Mouse (Mus musculus) urinary bladder, postnatal 25 days (tissue): Measurements from ENCODE around the gene Fnbp4.

ENCODE experiments used
- DNase-seq: peaks from one replicate; pipeline ENCODE4 v3.0.0; 2022; ENCODE audit warnings: low spot score

Gene Fnbp4

DNA sequence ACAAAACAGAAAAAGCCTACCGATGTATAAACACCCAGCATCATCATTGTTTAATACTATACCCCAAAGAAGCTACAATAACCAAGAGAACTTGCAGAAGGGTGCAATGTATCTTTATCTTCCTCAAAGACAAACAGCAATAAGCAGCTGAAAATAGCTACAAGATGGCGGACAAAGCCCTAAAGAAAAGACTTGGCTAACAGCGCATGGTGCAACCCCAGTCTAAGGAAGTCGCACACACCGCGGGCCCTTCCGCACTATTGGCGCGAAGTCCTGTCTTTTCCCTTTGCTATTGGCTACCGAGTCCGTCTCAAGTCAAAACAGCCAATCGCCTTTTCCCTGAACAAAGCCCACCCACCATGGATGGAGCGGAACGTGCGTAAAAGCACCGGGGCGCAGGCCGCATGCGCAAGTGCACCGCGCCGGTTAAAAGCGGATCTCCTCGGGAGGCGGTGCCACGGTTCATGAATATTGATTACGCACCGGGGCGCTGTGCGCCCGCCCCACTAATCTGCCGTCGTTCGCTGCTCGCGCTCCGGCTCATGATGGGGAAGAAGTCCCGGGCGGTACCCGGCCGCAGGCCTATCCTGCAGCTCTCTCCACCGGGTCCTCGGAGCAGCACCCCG is at the start of gene Fnbp4:
Fnbp4 (plus strand) TSS at position 318 of the 626 bp plus-strand sequence.
- peak; percentile 90 for DNase-seq

GRCm38 (mm10) chr2:90700943-90701342 is 44.2 kb upstream of the Fnbp4 start:
- DNase-seq = no peak

DNA sequence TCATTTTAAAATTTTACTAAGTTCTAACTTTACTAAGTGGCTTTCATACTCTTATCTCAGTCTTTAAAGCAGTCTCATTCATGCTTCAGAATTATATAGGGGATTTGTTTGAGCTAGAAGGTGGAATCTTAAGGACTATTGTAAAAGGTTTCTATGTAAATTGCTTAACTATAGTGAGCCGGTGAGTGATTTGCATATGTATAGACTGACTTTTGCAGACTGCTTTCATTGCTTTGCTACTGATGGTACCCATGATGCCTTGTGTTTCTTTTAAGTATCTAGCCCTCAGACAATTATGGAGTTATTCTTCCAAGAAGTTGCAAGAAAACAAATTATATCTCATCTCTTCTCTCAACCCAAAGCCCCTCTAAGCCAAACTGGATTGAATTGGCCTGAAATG is 36.6 kb upstream of the Fnbp4 start:
- DNase-seq = no peak

DNA sequence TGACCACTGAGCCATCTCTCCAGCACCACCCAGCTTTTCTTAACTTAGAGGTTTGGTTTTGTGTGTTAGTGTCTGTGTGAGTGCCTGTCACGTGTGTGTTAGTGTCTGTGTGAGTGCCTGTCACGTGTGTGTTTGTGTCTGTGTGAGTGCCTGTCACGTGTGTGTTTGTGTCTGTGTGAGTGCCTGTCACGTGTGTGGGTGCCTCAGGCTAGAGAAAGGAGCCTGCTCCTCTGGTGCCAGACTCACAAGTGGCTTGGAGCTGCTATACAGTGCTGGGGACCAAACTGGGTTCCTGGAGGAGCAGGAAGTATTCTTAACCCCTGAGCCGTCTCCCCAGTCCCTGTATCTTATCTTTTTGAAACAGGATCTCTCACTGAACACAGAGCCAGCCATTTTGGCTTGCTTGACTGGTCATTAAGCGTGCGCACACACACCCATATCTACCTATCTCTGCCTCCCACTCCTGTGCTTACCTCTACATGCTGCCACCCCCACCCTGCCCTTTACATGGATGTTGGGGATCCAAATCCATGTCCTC is 29.5 kb upstream of the Fnbp4 start:
- DNase-seq = no peak

DNA sequence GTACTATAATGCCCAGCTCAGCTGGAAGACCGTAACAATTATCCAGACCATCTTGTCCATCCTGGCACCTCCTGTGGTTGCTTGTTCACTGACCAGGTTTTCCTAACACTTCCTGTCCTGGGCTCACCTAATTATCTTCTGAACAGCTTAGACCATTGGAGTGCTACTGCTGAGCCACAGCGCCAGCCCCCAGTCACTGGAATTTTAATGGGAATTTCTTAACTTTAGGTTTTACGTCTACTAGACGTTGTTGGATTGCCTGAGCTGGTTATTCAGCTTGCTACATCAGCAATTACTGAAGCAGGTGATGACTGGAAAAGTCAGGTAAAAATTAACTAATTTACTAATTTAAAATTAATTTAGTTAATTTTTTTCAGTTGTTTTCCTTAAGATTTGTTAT is 27.8 kb upstream of the Fnbp4 start:
- DNase-seq = no peak

DNA sequence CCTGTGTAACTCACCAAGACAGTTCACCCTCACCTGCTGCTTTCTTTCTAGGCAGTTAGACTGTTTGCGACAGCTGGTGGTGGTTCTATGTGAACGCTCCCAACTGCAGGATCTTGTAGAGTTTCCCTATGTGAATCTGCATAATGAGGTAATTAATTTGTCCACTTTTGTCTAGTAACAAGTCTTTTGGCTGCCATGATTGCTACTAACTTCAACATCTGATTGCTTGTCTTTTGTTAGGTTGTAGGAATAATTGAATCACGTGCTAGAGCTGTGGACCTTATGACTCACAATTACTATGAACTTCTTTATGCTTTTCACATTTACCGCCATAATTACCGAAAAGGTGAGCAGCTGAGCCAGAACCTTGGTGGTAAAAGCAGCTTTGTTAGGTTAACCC is 27.2 kb upstream of the Fnbp4 start:
- DNase-seq = no peak

DNA sequence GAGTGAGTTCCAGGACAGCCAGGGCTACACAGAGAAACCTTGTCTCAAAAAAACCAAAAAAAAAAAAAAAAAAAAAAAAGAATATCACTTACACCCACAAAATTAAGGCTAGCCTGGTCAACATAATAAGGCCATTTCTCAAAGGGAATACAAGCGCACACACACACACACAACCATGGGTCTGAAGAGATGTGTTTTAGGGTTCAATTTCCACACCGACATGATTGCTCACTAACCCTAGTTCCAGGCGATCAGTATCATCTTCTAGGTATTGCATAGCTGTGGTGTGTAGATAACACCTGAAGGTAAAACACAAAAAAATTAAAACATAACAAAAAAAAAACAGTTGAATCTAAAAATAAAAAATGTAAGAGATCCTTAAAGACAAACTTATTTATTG is 18.4 kb upstream of the Fnbp4 start:
- no peak for DNase-seq

GRCm38 (mm10) chr2:90735326-90735725 is 9.8 kb upstream of the Fnbp4 start:
- DNase-seq = no peak

DNA sequence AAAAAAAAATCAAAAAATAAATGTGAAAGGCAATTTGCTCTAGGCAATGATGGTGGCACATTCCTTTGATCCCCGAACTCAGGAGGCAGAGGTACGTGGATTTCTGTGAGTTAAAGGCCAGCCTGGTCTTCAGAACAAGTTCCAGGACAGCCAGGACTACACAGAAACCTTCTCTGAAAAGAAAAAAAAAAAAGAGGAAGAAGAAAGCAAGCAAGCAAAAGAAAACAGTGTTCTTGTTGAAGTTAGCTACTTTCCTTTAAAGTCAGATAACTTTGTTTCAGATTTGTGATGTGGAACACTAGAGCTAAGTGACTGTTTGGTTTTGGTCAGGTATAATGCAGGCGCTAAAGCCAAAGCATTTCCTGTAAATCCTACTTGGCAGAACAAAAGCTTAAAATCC is 6.4 kb upstream of the Fnbp4 start:
- DNase-seq = no peak

DNA sequence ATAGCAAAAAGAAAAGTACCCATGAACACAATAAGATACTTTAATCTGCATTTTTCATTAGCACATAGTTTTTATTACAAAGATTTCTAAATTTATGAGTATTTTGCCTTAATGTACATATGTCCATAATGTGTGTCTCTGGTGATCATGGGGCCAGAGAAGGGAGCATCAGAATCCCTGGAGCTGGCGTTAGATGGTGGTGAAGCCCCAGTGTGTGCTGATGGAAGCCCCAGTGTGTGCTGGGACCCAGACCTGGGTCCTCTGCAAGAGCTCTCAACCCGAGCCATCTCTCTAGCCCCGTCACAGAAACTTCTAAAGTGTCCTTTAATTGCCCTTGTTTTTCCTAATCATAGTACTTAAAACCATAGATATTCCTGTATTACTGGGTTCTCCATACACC is 5.8 kb upstream of the Fnbp4 start:
- DNase-seq = no peak

- no peak for DNase-seq
Measured at GRCm38 (mm10) chr2:90739921-90740320, 5.2 kb upstream of the Fnbp4 start.

DNA sequence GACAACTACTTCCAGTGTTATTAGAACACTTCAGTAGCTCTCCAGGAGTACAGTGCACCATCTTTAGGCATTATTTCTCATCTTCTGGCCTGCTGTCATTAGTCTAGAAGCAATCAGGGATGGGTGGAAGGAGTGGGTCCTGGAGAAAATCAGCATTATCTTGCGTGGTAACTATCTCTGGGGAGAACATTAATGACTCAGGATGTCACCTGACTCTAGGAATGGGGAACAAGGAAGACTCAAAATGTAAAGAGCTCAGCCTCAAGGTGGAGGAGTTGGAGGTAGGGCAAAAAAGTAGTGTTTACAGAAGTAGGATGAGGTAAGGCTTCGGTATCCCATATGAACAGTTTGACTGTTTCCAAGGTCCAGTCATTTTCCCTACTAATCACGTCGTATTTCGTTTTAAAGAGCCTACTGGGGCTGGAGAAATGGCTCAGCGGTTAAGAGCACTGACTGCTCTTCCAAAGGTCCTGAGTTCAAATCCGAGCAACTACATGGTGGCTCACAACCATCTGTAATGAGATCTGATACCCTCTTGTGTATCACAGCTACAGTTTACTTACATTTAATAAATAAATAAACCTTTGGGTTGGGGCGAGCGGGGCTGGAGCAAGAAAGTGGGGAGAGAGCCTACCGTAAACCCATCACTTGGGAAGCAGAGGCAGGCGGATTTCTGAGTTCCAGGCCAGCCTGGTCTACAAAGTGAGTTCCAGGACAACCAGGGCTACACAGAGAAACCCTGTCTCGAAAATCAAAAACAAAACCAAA is 701 bp upstream of the Fnbp4 start:
- DNase-seq = peak; percentile 18

GRCm38 (mm10) chr2:90745740-90746537 is 769 bp downstream of the Fnbp4 start:
- DNase-seq = peak; percentile 44

DNA sequence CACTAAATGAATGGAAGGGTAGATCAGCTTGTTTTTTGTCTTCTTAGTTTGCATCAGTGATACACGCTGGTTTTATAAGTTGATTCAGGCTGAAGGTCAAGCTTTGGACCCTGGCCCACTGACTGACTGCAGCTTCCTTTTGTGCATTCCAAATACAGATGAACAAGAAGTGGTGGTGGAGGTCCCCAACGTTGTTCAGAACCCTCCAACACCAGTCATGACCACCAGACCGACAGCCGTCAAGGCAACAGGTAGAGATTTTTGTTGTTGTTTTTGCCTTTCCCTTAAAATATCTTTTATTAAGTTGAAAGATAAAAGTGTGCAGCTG is 1.3 kb downstream of the Fnbp4 start:
- DNase-seq = no peak

GRCm38 (mm10) chr2:90747131-90747530 is 2.0 kb downstream of the Fnbp4 start:
- DNase-seq = no peak

DNA sequence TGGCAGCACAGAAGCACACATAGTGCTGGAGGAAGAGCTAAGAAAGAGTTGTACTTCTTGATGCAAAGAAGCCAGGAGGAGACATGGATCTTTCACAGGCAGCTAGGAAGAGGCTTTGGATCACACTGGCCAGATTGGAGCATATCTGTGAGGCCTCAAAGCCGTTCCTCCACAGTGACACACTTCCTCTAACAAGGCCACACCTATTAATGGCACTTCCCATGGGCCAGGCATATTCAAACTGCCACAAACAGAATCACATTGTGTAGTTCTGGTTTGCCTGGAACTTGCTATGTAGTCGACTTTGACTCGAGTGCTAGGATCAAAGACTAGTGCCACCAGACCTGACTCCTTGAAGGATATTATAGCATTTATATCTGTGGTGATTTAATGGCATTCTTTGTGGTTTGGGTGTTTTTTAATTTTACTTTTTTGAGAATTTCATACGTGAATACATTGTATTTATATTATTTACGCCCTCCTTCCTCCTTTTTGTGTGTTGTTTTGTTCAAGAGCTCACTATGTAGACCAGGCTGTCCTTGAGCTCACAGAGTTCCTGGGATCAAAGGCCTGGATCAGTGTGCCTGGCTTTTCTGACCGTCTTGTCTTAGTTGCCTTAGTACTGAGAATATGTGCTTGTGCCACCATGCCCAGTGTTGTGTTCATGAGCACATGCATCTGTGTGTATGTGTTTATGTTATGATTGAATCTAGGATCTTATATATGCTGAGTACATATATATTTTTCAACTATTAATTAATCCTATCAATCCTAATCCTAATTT is 4.7 kb downstream of the Fnbp4 start:
- DNase-seq = no peak

DNA sequence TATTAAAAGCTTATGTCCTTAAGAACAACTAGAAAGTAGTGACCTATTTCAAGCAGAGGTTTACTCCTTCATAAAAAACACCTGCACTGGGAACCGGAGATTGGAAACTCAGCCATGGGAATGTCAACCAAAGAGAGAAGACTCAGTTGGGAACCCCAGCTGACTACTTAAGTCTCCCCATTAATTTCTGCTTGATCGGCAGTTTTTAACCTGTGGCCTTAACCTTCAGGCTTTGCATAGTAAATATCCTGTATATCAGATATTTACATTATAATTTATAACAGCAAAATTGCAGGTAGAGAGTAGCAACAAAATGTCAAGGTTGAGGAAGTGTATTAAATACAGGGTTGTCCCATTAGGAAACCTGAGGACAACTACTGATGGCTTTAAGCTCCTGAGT is 8.4 kb downstream of the Fnbp4 start:
- no peak for DNase-seq

GRCm38 (mm10) chr2:90754188-90754587 is 9.0 kb downstream of the Fnbp4 start:
- no peak for DNase-seq

- no peak for DNase-seq
Measured at GRCm38 (mm10) chr2:90765123-90765522, 20.0 kb downstream of the Fnbp4 start.

DNA sequence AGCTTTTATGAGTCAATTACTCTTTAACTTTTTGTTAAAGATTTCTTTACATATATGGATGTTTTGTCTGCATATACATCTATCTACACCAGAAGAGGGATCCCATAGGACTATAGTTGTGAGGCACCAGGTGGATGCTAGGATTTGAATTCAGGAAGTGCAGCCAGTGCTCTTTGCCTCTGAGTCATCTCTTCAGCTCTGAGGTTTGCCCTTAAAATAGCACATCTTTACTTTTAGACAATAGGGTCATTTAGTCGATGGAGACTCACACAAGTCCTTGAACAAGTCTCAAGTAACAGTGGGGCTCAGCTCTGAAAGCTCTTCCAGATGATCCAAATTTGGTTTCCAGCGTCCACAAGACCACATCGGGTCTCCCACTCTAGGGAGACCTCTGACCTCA is 36.2 kb downstream of the Fnbp4 start:
- DNase-seq = no peak

GRCm38 (mm10) chr2:90781938-90782337 is 36.8 kb downstream of the Fnbp4 start:
- no peak for DNase-seq

- no peak for DNase-seq
Measured at GRCm38 (mm10) chr2:90782458-90782857, 37.3 kb downstream of the Fnbp4 start, which contains the start of gene Agbl2. Agbl2 (plus strand) TSS chr2:90782727.
